18 mouse cellular contexts compared by ENCODE assay signal in the genomic region with DNA sequence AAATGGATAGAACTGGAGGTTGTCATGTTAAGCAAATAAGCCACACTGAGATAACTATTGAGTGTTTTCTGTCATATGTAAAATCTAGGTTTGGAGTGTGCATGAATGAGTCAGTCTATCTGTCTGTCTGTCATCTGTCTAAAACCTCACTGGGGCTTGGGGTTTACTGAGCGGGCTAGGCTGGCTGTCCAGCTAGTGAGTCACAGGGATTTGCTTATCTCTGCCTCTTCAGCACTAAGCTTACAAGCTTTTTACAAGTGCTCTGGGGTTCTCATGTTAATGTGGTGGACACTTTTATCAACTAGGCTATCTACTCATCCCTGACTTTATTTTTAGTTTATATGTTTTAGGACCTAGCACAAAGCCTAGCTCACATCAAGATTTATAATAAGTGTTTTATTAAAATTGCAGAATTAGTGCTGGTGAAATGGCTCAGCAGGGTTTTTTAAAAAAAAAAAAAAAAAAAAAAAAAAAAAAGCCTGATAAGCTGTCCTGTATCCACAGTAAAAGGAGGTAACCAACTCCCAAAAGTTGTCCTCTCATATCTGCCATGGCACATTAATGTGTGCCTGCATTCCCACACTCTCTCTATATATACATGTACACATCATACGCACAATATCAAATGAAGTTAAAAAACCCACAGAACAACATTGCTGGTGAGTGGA. TPM values are rescaled to one million over a fixed set of nuclear protein-coding genes. Genes with fewer than 3 reads are reported as not detected.
A peak's percentile ranks its signal among the peaks of the same experiment; 100 is the strongest.
DNase-seq lines count a peak whose midpoint lies in the region; ATAC-seq and TF ChIP-seq lines count a peak whose summit lies in the region.
"Had no signal": no experiment of that assay in that cellular context is flagged by ENCODE, and none has a peak within 500 bp of the region (broad histone marks: within the 10 kb centered on the region; RNA-seq: fewer than 3 reads in every experiment).

No protein-coding gene starts in this region.

- no peak overlapping the region for H3K27ac ChIP-seq in MEL (ENCODE audit: control insufficient read depth, low read depth, low read length)
- peak overlapping the region; percentile 63; the same call in 1 of the 2 replicates for H3K27ac ChIP-seq in liver, embryonic 15.5 days (replicated peaks)
- H3K27ac ChIP-seq: embryonic facial prominence, embryonic 13.5 days; forebrain, embryonic 10.5 days; kidney, embryonic 15.5 days; layer of hippocampus, adult 2 months; left cerebral cortex, adult 2 months; limb, embryonic 13.5 days; neural tube, embryonic 15.5 days had no signal

- peak; percentile 33 to 85; a peak in 3 of 4 replicates for TF ChIP-seq EP300 in MEL (IDR thresholded peaks at IDR 0.05; ENCODE audit: low read depth in 1 of 2, low read length in 2 of 2)

- no peak overlapping the region for H3K9ac ChIP-seq in MEL (ENCODE audit: control insufficient read depth, low read depth, low read length, poor library complexity, severe bottlenecking)
- H3K9ac ChIP-seq in liver, embryonic 15.5 days: no peak overlapping the region
- H3K9ac ChIP-seq: embryonic facial prominence, embryonic 13.5 days; kidney, embryonic 15.5 days; limb, embryonic 13.5 days; neural tube, embryonic 15.5 days had no signal

- H3K4me1 ChIP-seq in MEL (ENCODE audit: control insufficient read depth in 1 of 2, insufficient read depth in 2 of 2, low read length in 2 of 2): peaks cover 10 to 50% of the 10 kb centered on the region in 2 experiments
- H3K4me1 ChIP-seq in liver, embryonic 15.5 days (replicated peaks): peaks cover 69% of the 10 kb centered on the region
- H3K4me1 ChIP-seq: embryonic facial prominence, embryonic 13.5 days; forebrain, embryonic 10.5 days; neural tube, embryonic 15.5 days had no signal

- TF ChIP-seq POLR2A in MEL (IDR thresholded peaks at IDR 0.05; ENCODE audit: control insufficient read depth in 1 of 2, insufficient read depth in 1 of 2, low read depth in 1 of 2, low read length in 2 of 2, poor library complexity in 1 of 2): no peak

- DNase-seq in adrenal gland, adult 2 months: peak; percentile 18
- no peak for DNase-seq in adrenal gland, adult 18-20 months (ENCODE audit: low spot score in 2 of 2)
- DNase-seq in 3134 (ENCODE audit: extremely low read depth, insufficient read length, low spot score): peak; percentile 34
- peak; percentile 83 for DNase-seq in MEL (ENCODE audit: low read depth, low spot score)
- no peak for DNase-seq in left cerebral cortex, adult 11 months (ENCODE audit: low spot score)
- DNase-seq in left cerebral cortex, postnatal 25 days (ENCODE audit: low spot score in 2 of 2): no peak
- DNase-seq: cerebellum, adult 18-20 months; lung, postnatal 14 days had no signal

- no peak overlapping the region for H3K4me3 ChIP-seq in MEL (ENCODE audit: control insufficient read depth in 1 of 2, insufficient read depth in 1 of 2, low read depth in 2 of 2, low read length in 2 of 2)
- H3K4me3 ChIP-seq in liver, embryonic 15.5 days (replicated peaks): no peak overlapping the region
- H3K4me3 ChIP-seq: embryonic facial prominence, embryonic 13.5 days; forebrain, embryonic 10.5 days; kidney, embryonic 15.5 days; layer of hippocampus, adult 2 months; left cerebral cortex, adult 2 months; limb, embryonic 13.5 days; neural tube, embryonic 15.5 days had no signal

- 0 out of 2 replicates have a peak, but pooled peaks have one; percentile 15 for ATAC-seq in liver, embryonic 15.5 days (ENCODE audit: insufficient read depth)
- no peak for ATAC-seq in granulocyte monocyte progenitor cell, adult 5-6 weeks (replicated peaks; ENCODE audit: poor library complexity, severe bottlenecking)

- intact Hi-C loops in left cerebral cortex, postnatal 25 days (cut with DNase I): no loop called here

- no peaks in the 10 kb centered on the region for H3K27me3 ChIP-seq in MEL (ENCODE audit: control insufficient read depth in 1 of 2, insufficient read depth in 2 of 2, low read length in 2 of 2)
- no peaks in the 10 kb centered on the region for H3K27me3 ChIP-seq in liver, embryonic 15.5 days
- H3K27me3 ChIP-seq: embryonic facial prominence, embryonic 13.5 days; kidney, embryonic 15.5 days; limb, embryonic 13.5 days; neural tube, embryonic 15.5 days had no signal

- peaks cover 0 to 72% of the 10 kb centered on the region in 2 experiments; a peak in 2 of 4 replicates for H3K36me3 ChIP-seq in MEL (ENCODE audit: control insufficient read depth in 1 of 2, insufficient read depth in 2 of 2, low read length in 2 of 2)
- peaks cover 12% of the 10 kb centered on the region for H3K36me3 ChIP-seq in liver, embryonic 15.5 days (replicated peaks)
- H3K36me3 ChIP-seq: embryonic facial prominence, embryonic 13.5 days; forebrain, embryonic 10.5 days; kidney, embryonic 15.5 days; limb, embryonic 13.5 days; neural tube, embryonic 15.5 days had no signal

- peaks cover 55% of the 10 kb centered on the region for H3K79me2 ChIP-seq in MEL (ENCODE audit: control insufficient read depth, insufficient read depth, low read length, poor library complexity)

- TF ChIP-seq RAD21 in MEL (IDR thresholded peaks at IDR 0.05; ENCODE audit: low read depth, low read length): no peak

- H3K9me3 ChIP-seq in MEL (replicated peaks; ENCODE audit: insufficient read depth, low read length): no peaks in the 10 kb centered on the region
- H3K9me3 ChIP-seq in liver, embryonic 15.5 days (replicated peaks): no peaks in the 10 kb centered on the region
- H3K9me3 ChIP-seq: embryonic facial prominence, embryonic 13.5 days; forebrain, embryonic 10.5 days; kidney, embryonic 15.5 days; limb, embryonic 13.5 days; neural tube, embryonic 15.5 days had no signal

- no peak for TF ChIP-seq CTCF in MEL (IDR thresholded peaks at IDR 0.05 in 2 of 3, conservative IDR thresholded peaks at IDR 0.05 in 1 of 3; ENCODE audit: control insufficient read depth in 1 of 3, insufficient read depth in 1 of 3, low read depth in 2 of 3, low read length in 3 of 3, poor library complexity in 1 of 3, severe bottlenecking in 1 of 3)

- H3K4me2 ChIP-seq in liver, embryonic 15.5 days: no peak overlapping the region
- H3K4me2 ChIP-seq: embryonic facial prominence, embryonic 13.5 days; kidney, embryonic 15.5 days; limb, embryonic 13.5 days; midbrain, embryonic 11.5 days; neural tube, embryonic 15.5 days had no signal

- 53% methylated on average over 2 of the region's 2 CpGs for WGBS in liver, embryonic 15.5 days (ENCODE audit: insufficient replicate concordance)

TF ChIP-seq in MEL, 35 proteins besides CTCF, POLR2A, EP300 and RAD21 (continues in another document):
- no peak for TF ChIP-seq MYB (IDR thresholded peaks at IDR 0.05; ENCODE audit: low read depth, low read length)
- TF ChIP-seq RCOR1 (IDR thresholded peaks at IDR 0.05; ENCODE audit: low read depth, low read length): peak; percentile 88
- no peak for TF ChIP-seq USF2 (IDR thresholded peaks at IDR 0.05; ENCODE audit: borderline replicate concordance in 1 of 2, insufficient read depth in 1 of 2, low read depth in 1 of 2, low read length in 2 of 2)
- no peak for TF ChIP-seq ELF1 (IDR thresholded peaks at IDR 0.05; ENCODE audit: low read depth, low read length)
- TF ChIP-seq CHD2 (IDR thresholded peaks at IDR 0.05; ENCODE audit: low read length): no peak
- 0 out of 2 replicates have a peak, but pooled peaks have one; percentile 16 for TF ChIP-seq MAFK (IDR thresholded peaks at IDR 0.05; ENCODE audit: borderline replicate concordance, low read depth, low read length)
- peak; percentile 75 for TF ChIP-seq TAL1 (IDR thresholded peaks at IDR 0.05; ENCODE audit: low read length)
- TF ChIP-seq MYC (IDR thresholded peaks at IDR 0.05; ENCODE audit: low read depth, low read length): no peak
- peak; percentile 59; the same call in 1 of the 2 replicates for TF ChIP-seq ETS1 (IDR thresholded peaks at IDR 0.05; ENCODE audit: low read depth, low read length)
- TF ChIP-seq TCF12 (IDR thresholded peaks at IDR 0.05; ENCODE audit: low read depth, low read length): 0 out of 2 replicates have a peak, but pooled peaks have one; percentile 50
- TF ChIP-seq GATA1 (IDR thresholded peaks at IDR 0.05; ENCODE audit: low read depth, low read length): peak; percentile 81

RNA-seq across cellular contexts. Expression of a gene that starts 9.6 kb away (rescaled TPM):
- total RNA-seq in adrenal gland, adult 2 months (2021): 10 to 100 TPM; 44.6 to 50.5 TPM
- 18.2 and 22.5 TPM in 2 replicates for polyA plus RNA-seq in adrenal gland, adult 2 months (2012; rRNA removed)
- 10 to 100 TPM; 37.4 to 42.9 TPM for total RNA-seq in adrenal gland, adult 18-20 months (2021)
- total RNA-seq in MEL (2012; rRNA removed): 20.3 and 23.1 TPM in 2 replicates
- polyA plus RNA-seq in MEL (2012; ENCODE audit: insufficient read depth in 1 of 2, insufficient read length in 2 of 2, low read depth in 1 of 2, low replicate concordance in 2 of 2, missing spikeins in 1 of 2): 100 to 1,000 TPM in 1 of 2 experiments, 10 to 100 TPM in 1; 52.0 to 127 TPM
- 71.4 and 71.9 TPM in 2 replicates for polyA plus RNA-seq in liver, embryonic 15.5 days (2015; fragmentation: Nextera tagmentation; extraction: Ambion mirVana)
- total RNA-seq in left cerebral cortex, postnatal 25 days (2021): 10 to 100 TPM; 69.1 to 71.4 TPM
- total RNA-seq in granulocyte monocyte progenitor cell, adult 5-6 weeks (2014; fragmentation: Nextera tagmentation): 61.0 and 70.7 TPM in 2 replicates
- 46.5 and 47.8 TPM in 2 replicates for total RNA-seq in granulocyte monocyte progenitor cell, adult 5-6 weeks (2017)

RNA-seq across cellular contexts. Expression of a gene that starts 31.5 kb away (rescaled TPM):
- total RNA-seq in adrenal gland, adult 2 months (2021): 10 to 100 TPM; 12.6 to 16.0 TPM
- 7.5 and 11.3 TPM in 2 replicates for polyA plus RNA-seq in adrenal gland, adult 2 months (2012; rRNA removed)
- total RNA-seq in adrenal gland, adult 18-20 months (2021): 10 to 100 TPM; 15.1 to 24.2 TPM
- total RNA-seq in MEL (2012; rRNA removed): 6.3 and 7.8 TPM in 2 replicates
- 1 to 10 TPM in 1 of 2 experiments, not detected in 1; 6.8 TPM for polyA plus RNA-seq in MEL (2012; ENCODE audit: insufficient read depth in 1 of 2, insufficient read length in 2 of 2, low read depth in 1 of 2, low replicate concordance in 2 of 2, missing spikeins in 1 of 2)
- polyA plus RNA-seq in liver, embryonic 15.5 days (2015; fragmentation: Nextera tagmentation; extraction: Ambion mirVana): 18.5 and 20.1 TPM in 2 replicates
- total RNA-seq in left cerebral cortex, postnatal 25 days (2021): 10 to 100 TPM; 35.0 to 39.3 TPM
- total RNA-seq in granulocyte monocyte progenitor cell, adult 5-6 weeks (2014; fragmentation: Nextera tagmentation): 11.8 and 12.5 TPM in 2 replicates
- 9.0 and 10.1 TPM in 2 replicates for total RNA-seq in granulocyte monocyte progenitor cell, adult 5-6 weeks (2017)

RNA-seq across cellular contexts. Expression of a gene that starts 32.4 kb away (rescaled TPM):
- under 1 TPM; 0.35 to 0.69 TPM for total RNA-seq in adrenal gland, adult 2 months (2021)
- 2.7 and 4.8 TPM in 2 replicates for polyA plus RNA-seq in adrenal gland, adult 2 months (2012; rRNA removed)
- 1 to 10 TPM in 1 of 2 experiments, under 1 TPM in 1; 0.43 to 2.7 TPM for total RNA-seq in adrenal gland, adult 18-20 months (2021)
- total RNA-seq in MEL (2012; rRNA removed): 1.3 and 2.0 TPM in 2 replicates
- 1 to 10 TPM in 1 of 2 experiments, not detected in 1; 1.3 TPM for polyA plus RNA-seq in MEL (2012; ENCODE audit: insufficient read depth in 1 of 2, insufficient read length in 2 of 2, low read depth in 1 of 2, low replicate concordance in 2 of 2, missing spikeins in 1 of 2)
- polyA plus RNA-seq in liver, embryonic 15.5 days (2015; fragmentation: Nextera tagmentation; extraction: Ambion mirVana): 1.4 TPM in 2 replicates
- total RNA-seq in left cerebral cortex, postnatal 25 days (2021): 1 to 10 TPM; 1.1 to 1.5 TPM
- not detected in 2 replicates for total RNA-seq in granulocyte monocyte progenitor cell, adult 5-6 weeks (2014; fragmentation: Nextera tagmentation)
- 0.26 TPM in 1 of 2 replicates, not detected in the other for total RNA-seq in granulocyte monocyte progenitor cell, adult 5-6 weeks (2017)

Comparison
In these comparisons a context has a peak if more than half of its experiments do, and no peak if none do; other contexts are left out.
1. DNase-seq: peak in adrenal gland, adult 2 months (single experiment), 3134 (single experiment) and MEL (single experiment); none in adrenal gland, adult 18-20 months (0 of 2), left cerebral cortex, adult 11 months (single experiment) and left cerebral cortex, postnatal 25 days (0 of 2).